17 mouse cellular contexts compared by ENCODE assay signal in the genomic region with DNA sequence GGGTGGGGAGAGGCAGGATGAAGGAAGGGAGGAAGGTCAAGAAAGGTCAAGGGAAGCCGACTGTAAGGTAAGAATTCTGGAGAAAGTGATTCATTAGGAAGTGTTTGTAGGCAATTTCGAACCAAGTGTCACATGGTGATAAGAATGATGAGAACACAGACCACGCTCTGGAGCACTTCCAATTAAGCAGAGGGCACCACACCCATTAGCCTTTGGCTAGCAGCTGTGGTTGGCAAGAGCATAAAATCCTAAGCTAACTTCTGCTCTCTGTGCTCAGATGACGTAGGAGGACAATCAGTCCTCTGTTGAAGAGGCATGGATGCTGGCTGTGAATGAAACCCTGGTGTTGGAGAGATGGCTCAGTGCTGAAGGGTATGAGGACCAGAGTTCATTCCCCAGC. TPM values are rescaled to one million over a fixed set of nuclear protein-coding genes. Genes with fewer than 3 reads are reported as not detected.
DNase-seq lines count a peak whose midpoint lies in the region; ATAC-seq and TF ChIP-seq lines count a peak whose summit lies in the region.
"Had no signal": no experiment of that assay in that cellular context is flagged by ENCODE, and none has a peak within 500 bp of the region (broad histone marks: within the 10 kb centered on the region; RNA-seq: fewer than 3 reads in every experiment).

No protein-coding gene starts in this region.

- no peak for TF ChIP-seq CTCF in lung, postnatal 0 days (IDR thresholded peaks at IDR 0.05)

- ATAC-seq in lung, postnatal 0 days: no peak
- no peak for ATAC-seq in hindbrain, embryonic 14.5 days (ENCODE audit: low FRiP score)
- ATAC-seq: forebrain, embryonic 14.5 days had no signal

- no peak overlapping the region for H3K27ac ChIP-seq in lung, postnatal 0 days (ENCODE audit: low read length)
- no peak overlapping the region for H3K27ac ChIP-seq in hindbrain, embryonic 14.5 days
- H3K27ac ChIP-seq: hindbrain, embryonic 10.5 days; kidney, postnatal 0 days; layer of hippocampus, adult 2 months; limb, embryonic 13.5 days; neural tube, embryonic 15.5 days had no signal

- H3K9ac ChIP-seq in lung, postnatal 0 days (replicated peaks; ENCODE audit: low read depth): no peak overlapping the region
- H3K9ac ChIP-seq in hindbrain, embryonic 14.5 days: no peak overlapping the region
- H3K9ac ChIP-seq: limb, embryonic 13.5 days; neural tube, embryonic 15.5 days had no signal

- DNase-seq in gastrocnemius, adult 18-20 months (ENCODE audit: low spot score): peak; percentile 27
- DNase-seq in gastrocnemius, postnatal 10 days: no peak
- peak; percentile 27 for DNase-seq in lung, adult 18-20 months
- DNase-seq in lung, postnatal 0 days (ENCODE audit: low spot score): no peak
- DNase-seq in fibroblast of lung, adult 2 months (ENCODE audit: low read depth): peak; percentile 69
- DNase-seq in skeletal muscle tissue, adult 2 months (ENCODE audit: low read depth, low spot score): peak; percentile 64
- no peak for DNase-seq in hindbrain, embryonic 14.5 days (ENCODE audit: low spot score)
- no peak for DNase-seq in cerebellum, adult 9-11 months
- DNase-seq: cerebellum, adult 2 months; thymus, postnatal 25 days had no signal

- H3K4me1 ChIP-seq in lung, postnatal 0 days (ENCODE audit: insufficient read depth, low read depth, low read length): no peaks in the 10 kb centered on the region
- H3K4me1 ChIP-seq in hindbrain, embryonic 14.5 days (replicated peaks; ENCODE audit: control insufficient read depth, insufficient read depth, low read length): no peaks in the 10 kb centered on the region
- H3K4me1 ChIP-seq: hindbrain, embryonic 10.5 days; limb, embryonic 13.5 days; neural tube, embryonic 15.5 days had no signal

- H3K36me3 ChIP-seq in lung, postnatal 0 days (ENCODE audit: insufficient read depth, low read length): no peaks in the 10 kb centered on the region
- H3K36me3 ChIP-seq in hindbrain, embryonic 14.5 days (replicated peaks; ENCODE audit: control insufficient read depth, insufficient read depth): no peaks in the 10 kb centered on the region
- H3K36me3 ChIP-seq: hindbrain, embryonic 10.5 days; limb, embryonic 13.5 days; neural tube, embryonic 15.5 days had no signal

- no peaks in the 10 kb centered on the region for H3K9me3 ChIP-seq in lung, postnatal 0 days (ENCODE audit: low read length)
- 0 out of 2 replicates have a peak, but pooled peaks cover 3% of the 10 kb centered on the region for H3K9me3 ChIP-seq in hindbrain, embryonic 14.5 days (ENCODE audit: control insufficient read depth, low read length)
- H3K9me3 ChIP-seq: neural tube, embryonic 15.5 days had no signal

- H3K27me3 ChIP-seq in lung, postnatal 0 days (replicated peaks; ENCODE audit: insufficient read depth, low read length): no peaks in the 10 kb centered on the region
- no peaks in the 10 kb centered on the region for H3K27me3 ChIP-seq in hindbrain, embryonic 14.5 days (ENCODE audit: control insufficient read depth, insufficient read depth, low read length)
- H3K27me3 ChIP-seq: limb, embryonic 13.5 days; neural tube, embryonic 15.5 days had no signal

- WGBS in lung, postnatal 0 days: 36% methylated on average over 4 of the region's 4 CpGs
- WGBS in hindbrain, embryonic 14.5 days: 69% methylated on average over 4 of the region's 4 CpGs

- no peak overlapping the region for H3K4me2 ChIP-seq in lung, postnatal 0 days (replicated peaks; ENCODE audit: low read depth, low read length)
- H3K4me2 ChIP-seq in hindbrain, embryonic 14.5 days (replicated peaks): no peak overlapping the region
- H3K4me2 ChIP-seq: limb, embryonic 13.5 days; neural tube, embryonic 15.5 days had no signal

- H3K4me3 ChIP-seq in lung, postnatal 0 days (ENCODE audit: low read depth, low read length): no peak overlapping the region
- H3K4me3 ChIP-seq in hindbrain, embryonic 14.5 days (replicated peaks; ENCODE audit: low read length): no peak overlapping the region
- H3K4me3 ChIP-seq: hindbrain, embryonic 10.5 days; layer of hippocampus, adult 2 months; limb, embryonic 13.5 days; neural tube, embryonic 15.5 days had no signal

- no peak for TF ChIP-seq EP300 in lung, postnatal 0 days (IDR thresholded peaks at IDR 0.05)

RNA-seq across cellular contexts. Expression of a gene that starts 15.6 kb away (rescaled TPM):
- total RNA-seq in gastrocnemius, adult 18-20 months (2021): 1 to 10 TPM in 1 of 2 experiments, under 1 TPM in 1; 0.87 to 2.0 TPM
- 1 to 10 TPM; 3.2 to 4.0 TPM for total RNA-seq in gastrocnemius, postnatal 10 days (2021)
- polyA plus RNA-seq in lung, postnatal 0 days (2015; fragmentation: Nextera tagmentation; extraction: Ambion mirVana): 0.90 and 1.2 TPM in 2 replicates
- 0.93 and 1.1 TPM in 2 replicates for polyA plus RNA-seq in hindbrain, embryonic 14.5 days (2014; fragmentation: Nextera tagmentation; extraction: Ambion mirVana)
- polyA plus RNA-seq: hindbrain, embryonic 10.5 days had no signal

RNA-seq across cellular contexts. Expression of a gene that starts 22.1 kb away (rescaled TPM):
- total RNA-seq in gastrocnemius, adult 18-20 months (2021): under 1 TPM in 1 of 2 experiments, not detected in 1; 0.47 TPM
- total RNA-seq in gastrocnemius, postnatal 10 days (2021): under 1 TPM in 1 of 2 experiments, not detected in 1; 0.32 TPM
- not detected in 2 replicates for polyA plus RNA-seq in lung, postnatal 0 days (2015; fragmentation: Nextera tagmentation; extraction: Ambion mirVana)
- polyA plus RNA-seq in hindbrain, embryonic 14.5 days (2014; fragmentation: Nextera tagmentation; extraction: Ambion mirVana): not detected in 2 replicates
- total RNA-seq: layer of hippocampus, adult 2 months; left cerebral cortex, adult 8-10 months had no signal
- polyA plus RNA-seq: forebrain, embryonic 14.5 days; hindbrain, embryonic 10.5 days; limb, embryonic 13.5 days; neural tube, embryonic 15.5 days had no signal

RNA-seq across cellular contexts. Expression of a gene that starts 41.4 kb away (rescaled TPM):
- total RNA-seq in gastrocnemius, adult 18-20 months (2021): 1 to 10 TPM; 3.2 to 3.3 TPM
- 1 to 10 TPM; 5.1 to 5.8 TPM for total RNA-seq in gastrocnemius, postnatal 10 days (2021)
- polyA plus RNA-seq in lung, postnatal 0 days (2015; fragmentation: Nextera tagmentation; extraction: Ambion mirVana): 0.54 and 0.70 TPM in 2 replicates
- polyA plus RNA-seq in hindbrain, embryonic 14.5 days (2014; fragmentation: Nextera tagmentation; extraction: Ambion mirVana): 0.78 and 1.2 TPM in 2 replicates

Comparison
In these comparisons a context has a peak if more than half of its experiments do, and no peak if none do; other contexts are left out.
1. DNase-seq: peak in gastrocnemius, adult 18-20 months (single experiment), lung, adult 18-20 months (2 of 2), fibroblast of lung, adult 2 months (single experiment) and skeletal muscle tissue, adult 2 months (single experiment); none in gastrocnemius, postnatal 10 days (single experiment), lung, postnatal 0 days (single experiment), hindbrain, embryonic 14.5 days (single experiment) and cerebellum, adult 9-11 months (single experiment).